Mouse (Mus musculus) heart, adult 18-20 months (tissue): ENCODE measurements around the gene Mamdc4. TPM values are rescaled to one million over a fixed set of nuclear protein-coding genes. Genes with fewer than 3 reads are reported as not detected.

ENCODE experiments used
- total RNA-seq, 2 experiments: library from RNA; stranded (reverse); gene quantifications; 2 replicates each; pipeline ENCODE4 v1.2.3; 2021

Mamdc4 gene
- total RNA-seq, 2 experiments from 2014 or later = 0.55 to 1.4 TPM

Other genes starting within 250 kb of the Mamdc4 start
- gene Man1b1, start 242.5 kb downstream of the Mamdc4 start, total RNA-seq = 10 to 100 TPM; 20.8 to 23.6 TPM
- 1 to 10 TPM; 5.9 to 7.0 TPM for gene Dpp7, start 218.5 kb downstream of the Mamdc4 start, total RNA-seq
- gene Uap1l1, start 209.2 kb downstream of the Mamdc4 start, total RNA-seq = 10 to 100 TPM; 10.3 to 11.8 TPM
- not detected for gene Sapcd2, start 202.5 kb downstream of the Mamdc4 start, total RNA-seq
- 10 to 100 TPM; 13.7 to 14.5 TPM for gene Entpd2, start 179.0 kb downstream of the Mamdc4 start, total RNA-seq
- 10 to 100 TPM; 25.7 to 27.9 TPM for gene Npdc1, start 175.5 kb downstream of the Mamdc4 start, total RNA-seq
- 1 to 10 TPM in 1 of 2 experiments, not detected in 1; 1.1 TPM for gene Fut7, start 151.6 kb downstream of the Mamdc4 start, total RNA-seq
- gene Abca2, start 146.1 kb downstream of the Mamdc4 start, total RNA-seq = 10 to 100 TPM; 41.4 to 43.2 TPM
- 1 to 10 TPM in 1 of 2 experiments, under 1 TPM in 1; 0.82 to 1.7 TPM for gene Clic3, start 118.0 kb downstream of the Mamdc4 start, total RNA-seq
- 10 to 100 TPM; 22.6 to 28.7 TPM for gene Paxx, start 113.8 kb downstream of the Mamdc4 start, total RNA-seq
- 100 to 1,000 TPM; 450 to 656 TPM for gene Ptgds, start 104.8 kb downstream of the Mamdc4 start, total RNA-seq
- not detected for gene Lcn12, start 80.9 kb downstream of the Mamdc4 start, total RNA-seq
- gene Fbxw5, start 74.1 kb downstream of the Mamdc4 start, total RNA-seq = 10 to 100 TPM; 82.0 to 93.6 TPM
- 1 to 10 TPM; 1.1 to 2.3 TPM for gene C8g, start 73.1 kb downstream of the Mamdc4 start, total RNA-seq
- gene Traf2, start 27.9 kb downstream of the Mamdc4 start, total RNA-seq = 10 to 100 TPM; 15.7 to 17.6 TPM
- 100 to 1,000 TPM; 223 to 241 TPM for gene Edf1, start 17.0 kb downstream of the Mamdc4 start, total RNA-seq
- gene Phpt1, start 379 bp upstream of the Mamdc4 start, total RNA-seq = 10 to 100 TPM; 55.9 to 72.5 TPM
- under 1 TPM; 0.10 to 0.46 TPM for gene Ajm1, start 6.9 kb upstream of the Mamdc4 start, total RNA-seq
- 10 to 100 TPM; 63.5 to 63.8 TPM for gene Rabl6, start 33.7 kb upstream of the Mamdc4 start, total RNA-seq
- not detected for gene Ccdc183, start 42.8 kb upstream of the Mamdc4 start, total RNA-seq
- 10 to 100 TPM; 33.9 to 37.9 TPM for gene Tmem141, start 47.2 kb upstream of the Mamdc4 start, total RNA-seq
- gene Fcna, start 53.2 kb upstream of the Mamdc4 start, total RNA-seq = 1 to 10 TPM; 7.1 to 8.1 TPM
- under 1 TPM; 0.64 to 0.72 TPM for gene Lcn8, start 78.3 kb upstream of the Mamdc4 start, total RNA-seq
- gene Lcn5, start 83.1 kb upstream of the Mamdc4 start, total RNA-seq = not detected
- not detected for gene Lcn6, start 101.9 kb upstream of the Mamdc4 start, total RNA-seq
- not detected for gene Lcn10, start 107.9 kb upstream of the Mamdc4 start, total RNA-seq
- not detected for gene Obp2a, start 125.2 kb upstream of the Mamdc4 start, total RNA-seq
- 10 to 100 TPM; 16.9 to 18.3 TPM for gene Bmyc, start 131.9 kb upstream of the Mamdc4 start, total RNA-seq
- not detected for gene Obp2b, start 162.2 kb upstream of the Mamdc4 start, total RNA-seq
- gene Lcn3, start 190.7 kb upstream of the Mamdc4 start, total RNA-seq = not detected
- not detected for gene Lcn11, start 202.2 kb upstream of the Mamdc4 start, total RNA-seq
- gene Gm13539, start 207.4 kb upstream of the Mamdc4 start, total RNA-seq = not detected
- gene Glt6d1, start 241.0 kb upstream of the Mamdc4 start, total RNA-seq = not detected
- gene Lcn9, start 248.3 kb upstream of the Mamdc4 start, total RNA-seq = not detected